Mouse (Mus musculus) forebrain, postnatal 0 days (tissue): ENCODE data around the gene Dnlz. TPM values are rescaled to one million over a fixed set of nuclear protein-coding genes. Genes with fewer than 3 reads are reported as not detected.

Experiments used
- ATAC-seq: fragments of 200-750 bp; cut with Nextera tagmentation; 2 replicates; pipeline ENCODE4 v1.8.0; 2017; ENCODE audit warnings: mild to moderate bottlenecking, moderate library complexity
- DNase-seq: peaks from one replicate; pipeline ENCODE4 v3.0.0-alpha.2; 2015
- H3K27ac ChIP-seq: fragments of 300-500 bp; sonication (generic); 2 replicates; pipeline ENCODE4 v1.5.1; 2014; ENCODE audit warnings: low read depth, mild to moderate bottlenecking, antibody characterized with exemption, low read length, moderate library complexity, mixed read lengths
- H3K27me3 ChIP-seq: fragments of 300-500 bp; sonication (generic); 2 replicates; pipeline ENCODE4 v1.6.1; 2014; ENCODE audit warnings: mild to moderate bottlenecking, low read length, mixed read lengths; ENCODE audit not compliant: insufficient read depth
- H3K36me3 ChIP-seq: fragments of 300-500 bp; sonication (generic); 2 replicates; pipeline ENCODE4 v1.6.1; 2014; ENCODE audit warnings: mild to moderate bottlenecking, moderate library complexity; ENCODE audit not compliant: insufficient read depth
- H3K4me1 ChIP-seq: fragments of 300-500 bp; sonication (generic); 2 replicates; pipeline ENCODE4 v1.6.1; 2014; ENCODE audit warnings: antibody characterized with exemption; ENCODE audit not compliant: insufficient read depth
- H3K4me2 ChIP-seq: fragments of 300-500 bp; sonication (generic); 2 replicates; pipeline ENCODE4 v1.6.1; 2014; ENCODE audit warnings: low read depth, mild to moderate bottlenecking, moderate library complexity
- H3K4me3 ChIP-seq: fragments of 300-500 bp; sonication (generic); 2 replicates; pipeline ENCODE4 v1.5.1; 2014; ENCODE audit warnings: low read depth, low read length, mixed read lengths
- H3K9ac ChIP-seq: fragments of 300-500 bp; sonication (generic); 2 replicates; pipeline ENCODE4 v1.6.1; 2014; ENCODE audit warnings: mild to moderate bottlenecking
- H3K9me3 ChIP-seq: fragments of 300-500 bp; sonication (generic); 2 replicates; pipeline ENCODE4 v1.6.1; 2016; ENCODE audit warnings: low read length
- CTCF ChIP-seq: sonication (generic); IDR thresholded peaks from 2 replicates; pipeline ENCODE4 v1.5.1; 2016; ENCODE audit warnings: antibody characterized with exemption, control low read depth, low read depth
- WGBS: fragments of 180-500 bp; shearing (Covaris S2); extraction: QIAGEN DNeasy Blood & Tissue Kit; methylation state at CpG from one replicate; pipeline ENCODE4 v1.1.7; 2014; 5-methylcytosine and 5-hydroxymethylcytosine counted together
- polyA plus RNA-seq: library from polyadenylated mRNA; unstranded; fragments of >200 nt; fragmentation: Nextera tagmentation; extraction: Ambion mirVana; gene quantifications from 2 replicates; pipeline ENCODE4 v1.2.1, GENCODE M21; 2015
- total RNA-seq: library from RNA; depleted of rRNA; stranded (reverse); fragments of >200 nt; gene quantifications from 2 replicates; pipeline ENCODE4 v1.2.3, GENCODE M21; 2014

Gene Dnlz
- total and polyA plus RNA-seq, 2 experiments from 2014 or later: 28.8 to 32.2 TPM

DNA sequence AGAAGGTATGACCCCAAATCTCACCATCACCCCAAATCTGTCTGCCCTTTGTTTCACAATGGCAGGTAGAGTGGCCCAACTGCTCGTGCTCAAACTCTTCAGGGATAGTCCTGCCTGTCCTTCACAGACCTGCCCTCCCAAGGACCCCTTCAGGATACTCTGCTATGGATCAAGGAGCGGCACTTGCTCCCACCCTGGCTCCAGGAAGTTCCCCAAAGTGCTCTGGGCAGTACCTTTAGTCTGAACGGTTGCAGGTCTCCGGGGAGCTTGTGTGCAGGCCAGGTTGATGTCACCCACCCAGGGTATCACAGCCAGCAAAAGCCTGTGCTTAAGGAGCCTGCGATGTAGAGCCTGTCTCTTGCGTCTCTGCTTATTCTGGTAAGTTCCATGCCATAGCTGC lies 16.0 kb upstream of the Dnlz start:
- ATAC-seq (no peak), DNase-seq (no peak)
- H3K9ac ChIP-seq: no peak overlapping the region
- peaks cover 92% of the 10 kb centered on the region for H3K36me3 ChIP-seq
- no peaks in the 10 kb centered on the region for H3K27me3 ChIP-seq
- H3K27ac ChIP-seq: no peak overlapping the region
- 90% methylated on average over 6 of the region's 6 CpGs for WGBS
- no peak overlapping the region for H3K4me3 ChIP-seq
- no peak for TF ChIP-seq CTCF
- H3K4me2 ChIP-seq: no peak overlapping the region
- no peaks in the 10 kb centered on the region for H3K9me3 ChIP-seq
- no peaks in the 10 kb centered on the region for H3K4me1 ChIP-seq

DNA sequence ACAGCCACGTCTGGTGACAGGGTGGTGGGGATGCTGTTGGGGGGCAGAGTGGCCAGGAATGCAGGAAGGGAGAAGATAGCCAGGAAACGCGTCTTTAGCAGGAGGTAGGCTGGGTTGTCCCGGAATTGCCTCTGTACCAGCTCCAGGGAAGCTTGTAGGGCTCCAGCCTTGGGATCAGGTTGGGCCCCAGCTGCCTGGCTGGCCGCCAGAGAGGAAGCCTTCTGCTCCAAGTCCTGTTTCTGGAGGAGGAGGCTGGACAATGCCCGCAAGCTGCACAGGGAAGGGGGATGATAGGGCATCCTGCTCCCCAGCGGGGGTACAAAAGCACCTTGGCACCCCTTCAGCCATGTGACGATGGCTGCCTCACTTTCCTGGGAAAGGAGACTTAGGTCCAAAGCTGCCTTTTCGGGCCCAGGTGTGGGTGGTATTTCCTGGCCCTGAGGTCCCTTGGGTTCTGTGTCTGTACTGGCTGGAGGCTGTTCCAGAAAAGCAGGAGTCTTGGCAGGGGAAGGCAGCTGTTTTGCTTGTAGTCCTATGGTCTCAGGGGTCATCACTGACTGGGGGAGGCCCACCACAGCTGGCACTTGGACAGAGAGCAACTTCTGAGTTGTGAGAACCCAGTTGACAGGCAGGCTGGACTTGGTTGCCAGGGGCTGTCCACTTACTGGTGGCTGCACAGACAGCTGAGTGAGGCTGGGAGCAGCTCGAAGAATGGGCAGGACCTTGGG lies 13.0 kb upstream of the Dnlz start:
- no peaks in the 10 kb centered on the region for H3K27me3 ChIP-seq
- H3K27ac ChIP-seq: no peak overlapping the region
- no peak overlapping the region for H3K9ac ChIP-seq
- H3K4me2 ChIP-seq: no peak overlapping the region
- no peaks in the 10 kb centered on the region for H3K4me1 ChIP-seq
- H3K36me3 ChIP-seq: peaks cover 64% of the 10 kb centered on the region
- TF ChIP-seq CTCF: no peak
- DNase-seq: no peak
- H3K9me3 ChIP-seq: no peaks in the 10 kb centered on the region
- ATAC-seq: no peak
- WGBS: 78% methylated on average over 10 of the region's 10 CpGs
- no peak overlapping the region for H3K4me3 ChIP-seq

DNA sequence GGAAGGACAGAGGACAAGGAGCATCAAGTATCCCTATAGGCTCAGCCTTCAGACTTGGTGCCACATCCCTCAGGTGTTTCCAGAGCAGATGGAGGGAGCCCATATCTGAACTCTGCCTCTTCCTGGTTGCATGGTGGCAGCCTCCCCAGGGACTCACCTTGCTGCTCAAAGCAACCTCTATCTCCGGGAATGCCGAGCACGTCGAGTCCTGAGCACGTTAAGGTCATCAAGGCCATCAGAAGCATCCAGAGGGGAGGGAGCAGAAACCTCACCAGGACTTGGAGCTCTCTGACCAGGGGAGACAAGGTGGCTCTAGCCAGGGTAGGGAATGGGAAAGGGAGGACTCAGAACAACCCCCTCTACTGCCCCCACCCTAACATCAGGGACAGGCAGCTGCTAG lies 11.6 kb upstream of the Dnlz start:
- ATAC-seq: no peak

DNA sequence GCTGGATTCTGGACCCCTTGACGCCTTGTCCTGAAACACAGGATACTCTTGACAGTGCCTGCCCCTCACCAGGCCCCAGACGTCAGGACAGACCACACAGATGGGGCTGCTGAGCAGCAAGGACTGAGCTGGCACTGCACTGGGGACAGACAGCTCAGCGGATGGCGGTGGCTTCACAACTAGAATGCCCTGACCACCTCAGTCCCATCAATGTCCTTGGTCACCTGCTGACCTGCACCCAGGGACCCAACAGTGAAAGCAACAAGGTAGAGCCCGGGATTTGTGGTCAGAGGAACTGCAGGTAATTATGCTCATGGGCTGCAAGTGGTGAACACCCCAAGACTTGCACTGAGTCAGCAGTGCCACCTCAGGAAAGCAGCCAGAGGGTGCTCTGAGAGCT lies 11.1 kb upstream of the Dnlz start:
- TF ChIP-seq CTCF: no peak
- H3K4me1 ChIP-seq: no peaks in the 10 kb centered on the region
- WGBS: 85% methylated on average over 5 of the region's 5 CpGs
- DNase-seq: no peak
- H3K4me2 ChIP-seq: no peak overlapping the region
- no peak overlapping the region for H3K4me3 ChIP-seq
- no peak overlapping the region for H3K27ac ChIP-seq
- no peak for ATAC-seq
- H3K9me3 ChIP-seq: no peaks in the 10 kb centered on the region
- peaks cover 45% of the 10 kb centered on the region for H3K36me3 ChIP-seq
- H3K9ac ChIP-seq: no peak overlapping the region
- no peaks in the 10 kb centered on the region for H3K27me3 ChIP-seq

More for the DNA sequence above, 11.6 kb upstream of the Dnlz start:
- Histone ChIP-seq H3K27me3 (no peaks in the 10 kb centered on the region), H3K9ac (no peak overlapping the region), H3K4me2 (no peak overlapping the region), H3K27ac (no peak overlapping the region), H3K36me3 (peaks cover 50% of the 10 kb centered on the region), H3K9me3 (no peaks in the 10 kb centered on the region), H3K4me1 (no peaks in the 10 kb centered on the region), H3K4me3 (no peak overlapping the region)
- DNase-seq: no peak
- 90% methylated on average over 5 of the region's 5 CpGs for WGBS
- TF ChIP-seq CTCF: no peak

DNA sequence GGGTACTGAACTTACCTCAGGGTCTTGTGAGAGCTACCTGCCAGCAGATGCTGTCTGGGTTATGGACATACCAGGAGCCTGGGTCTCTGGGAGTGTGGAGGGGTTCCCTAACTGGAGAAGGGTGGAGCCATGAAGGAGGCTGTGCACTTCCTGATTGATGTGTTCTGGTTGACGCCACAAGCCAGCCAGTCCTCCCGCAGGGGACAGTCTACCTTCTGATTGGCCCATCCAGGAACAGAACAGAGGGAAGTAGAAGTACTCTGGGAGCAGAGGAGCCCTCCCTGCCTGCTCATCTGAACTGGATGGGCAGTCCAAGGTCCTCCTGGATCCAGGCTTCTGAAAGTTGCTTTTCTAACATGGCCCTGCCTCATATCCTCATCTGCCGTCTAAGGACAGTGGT lies 8.9 kb upstream of the Dnlz start, which contains the start of gene Card9:
Gene Card9 (minus strand): TSS at position 147 of the 400 bp plus-strand sequence.
- peaks cover 23% of the 10 kb centered on the region for H3K36me3 ChIP-seq
- H3K4me2 ChIP-seq: no peak within 1 kb of the TSS
- H3K27ac ChIP-seq: no peak within 1 kb of the TSS
- no peak for TF ChIP-seq CTCF
- H3K9ac ChIP-seq: no peak within 1 kb of the TSS
- no peaks in the 10 kb centered on the region for H3K27me3 ChIP-seq
- no peak within 1 kb of the TSS for H3K4me3 ChIP-seq
- WGBS: 63% methylated on average over 3 of the region's 3 CpGs
- no peaks in the 10 kb centered on the region for H3K9me3 ChIP-seq
- ATAC-seq (no peak), DNase-seq (no peak)
- no peaks in the 10 kb centered on the region for H3K4me1 ChIP-seq

DNA sequence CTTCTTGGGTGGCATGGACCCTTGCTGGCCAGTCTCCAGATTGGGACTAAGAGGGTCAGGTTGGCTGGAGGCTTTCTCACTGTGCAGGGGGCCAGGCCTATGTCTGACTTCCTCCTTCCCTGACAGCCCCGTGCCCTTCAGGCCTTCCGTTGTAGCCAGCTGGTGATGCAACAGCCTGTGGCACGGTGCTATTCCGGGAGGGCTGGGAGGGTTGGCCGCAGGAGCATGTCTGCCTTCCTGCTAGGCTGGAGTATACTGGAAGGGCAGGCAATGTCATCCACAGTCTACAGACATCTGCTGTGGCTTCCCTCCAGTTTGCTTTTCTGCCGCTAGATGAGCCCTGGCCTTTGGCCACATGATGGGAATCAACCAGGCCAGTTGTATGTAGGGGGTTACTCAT lies 8.1 kb upstream of the Dnlz start:
- Histone ChIP-seq H3K9ac (no peak overlapping the region), H3K4me1 (no peaks in the 10 kb centered on the region), H3K27me3 (no peaks in the 10 kb centered on the region), H3K4me3 (no peak overlapping the region), H3K36me3 (peaks cover 15% of the 10 kb centered on the region), H3K4me2 (no peak overlapping the region), H3K27ac (no peak overlapping the region), H3K9me3 (no peaks in the 10 kb centered on the region)
- ATAC-seq: no peak
- TF ChIP-seq CTCF: no peak
- DNase-seq: no peak
- 92% methylated on average over 6 of the region's 6 CpGs for WGBS

DNA sequence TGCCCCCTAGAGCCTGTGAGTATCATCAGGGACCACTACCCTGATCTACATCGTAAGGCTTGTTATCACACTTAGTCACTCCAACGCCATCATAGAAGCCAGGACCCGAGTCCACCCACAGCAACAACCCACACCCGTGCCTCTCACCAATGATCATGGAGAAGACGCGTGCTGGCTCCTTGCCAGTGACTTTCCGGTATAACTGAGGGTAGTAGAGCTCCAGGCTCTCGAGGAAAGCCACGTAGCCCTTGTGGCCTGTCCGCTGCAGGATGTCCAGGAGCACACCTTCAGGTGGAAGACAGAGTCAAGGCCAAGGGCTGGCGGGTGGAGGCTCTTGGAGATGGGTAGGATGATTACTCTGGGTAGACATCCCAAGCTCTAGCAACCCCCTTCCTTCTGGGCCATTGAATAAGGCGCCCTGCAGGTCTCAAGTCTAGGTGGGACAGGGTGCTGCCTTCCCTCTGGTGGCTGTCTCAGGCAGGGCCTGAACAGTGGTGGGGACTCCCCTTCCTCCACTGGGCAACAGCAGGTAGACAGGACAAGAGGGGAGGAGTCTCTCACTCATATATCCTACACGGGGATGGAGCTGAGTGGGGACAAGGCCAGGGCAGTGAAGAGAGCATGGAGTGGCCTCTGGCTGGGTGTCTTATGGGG lies 6.9 kb upstream of the Dnlz start:
- DNase-seq: no peak
- Histone ChIP-seq H3K27ac (no peak overlapping the region), H3K4me2 (no peak overlapping the region), H3K9me3 (no peaks in the 10 kb centered on the region), H3K4me1 (no peaks in the 10 kb centered on the region), H3K9ac (no peak overlapping the region), H3K27me3 (no peaks in the 10 kb centered on the region), H3K4me3 (no peak overlapping the region), H3K36me3 (peaks cover 3% of the 10 kb centered on the region; the same call in 1 of the 2 replicates)
- TF ChIP-seq CTCF: no peak
- WGBS: 88% methylated on average over 13 of the region's 13 CpGs
- no peak for ATAC-seq
